Comparison of ENCODE assay signal across 27 mouse cellular contexts in genomic region chr6:101299434-101299833, GRCm38 (mm10).
A peak's percentile ranks its signal among the peaks of the same experiment; 100 is the strongest.
DNase-seq lines count a peak whose midpoint lies in the region; ATAC-seq and TF ChIP-seq lines count a peak whose summit lies in the region.
"Had no signal": no experiment of that assay in that cellular context is flagged by ENCODE, and none has a peak within 500 bp of the region (broad histone marks: within the 10 kb centered on the region; RNA-seq: fewer than 3 reads in every experiment).

No protein-coding gene starts in this region.

- 95% methylated on average over 2 of the region's 2 CpGs for WGBS in embryonic facial prominence, embryonic 10.5 days

- TF ChIP-seq POLR2A in embryonic fibroblast, embryonic 13.5 days (IDR thresholded peaks at IDR 0.05; ENCODE audit: low read depth, low read length) = no peak

- intact Hi-C loops in left cerebral cortex, adult 2 months (cut with DNase I) = no loop called here

- ATAC-seq in hematopoietic stem cell, adult 5-6 weeks (replicated peaks in 1 of 2; ENCODE audit: insufficient read depth in 1 of 2, low FRiP score in 2 of 2, low TSS enrichment in 1 of 2, low read depth in 1 of 2, poor library complexity in 2 of 2, severe bottlenecking in 2 of 2) = peak; percentile 22 to 81; a peak in 1 of 4 replicates
- ATAC-seq in neutrophil, adult 5-6 weeks (ENCODE audit: extremely low read depth, insufficient number of reproducible peaks, low FRiP score, poor library complexity, severe bottlenecking) = peak; percentile 44; the same call in 1 of the 2 replicates
- ATAC-seq: forebrain, embryonic 13.5 days; forebrain, embryonic 16.5 days; hindbrain, embryonic 16.5 days; Patski had no signal

- TF ChIP-seq CTCF in left cerebral cortex, adult 2 months (IDR thresholded peaks at IDR 0.05) = no peak
- no peak for TF ChIP-seq CTCF in embryonic fibroblast, embryonic 13.5 days (IDR thresholded peaks at IDR 0.05; ENCODE audit: borderline replicate concordance, insufficient read depth, low read length)

- peak overlapping the region; percentile 45; the same call in 1 of the 2 replicates for H3K27ac ChIP-seq in left cerebral cortex, adult 2 months
- H3K27ac ChIP-seq in embryonic fibroblast, embryonic 13.5 days (ENCODE audit: insufficient read depth, low read length) = peak overlapping the region; percentile 89
- no peak overlapping the region for H3K27ac ChIP-seq in embryonic facial prominence, embryonic 10.5 days (replicated peaks)
- H3K27ac ChIP-seq: embryonic facial prominence, embryonic 13.5 days; forebrain, embryonic 10.5 days; forebrain, embryonic 13.5 days; heart, adult 2 months; heart, embryonic 10.5 days; heart, embryonic 13.5 days; hindbrain, embryonic 10.5 days; hindbrain, embryonic 13.5 days had no signal

- peaks cover 6% of the 10 kb centered on the region; the same call in 1 of the 2 replicates for H3K4me1 ChIP-seq in embryonic fibroblast, embryonic 13.5 days (ENCODE audit: control insufficient read depth, insufficient read depth, low read length)
- peaks cover 33% of the 10 kb centered on the region for H3K4me1 ChIP-seq in embryonic facial prominence, embryonic 10.5 days

- peaks cover 9% of the 10 kb centered on the region; the same call in 1 of the 2 replicates for H3K36me3 ChIP-seq in embryonic facial prominence, embryonic 10.5 days (replicated peaks)
- H3K36me3 ChIP-seq: embryonic facial prominence, embryonic 13.5 days; forebrain, embryonic 10.5 days; G1E; heart, embryonic 10.5 days; hindbrain, embryonic 13.5 days had no signal

- no peaks in the 10 kb centered on the region for H3K27me3 ChIP-seq in embryonic facial prominence, embryonic 10.5 days (replicated peaks; ENCODE audit: low read depth, poor library complexity, severe bottlenecking)
- H3K27me3 ChIP-seq: CH12.LX; embryonic facial prominence, embryonic 13.5 days; heart, embryonic 13.5 days; Patski had no signal

- no peaks in the 10 kb centered on the region for H3K9me3 ChIP-seq in embryonic facial prominence, embryonic 10.5 days
- H3K9me3 ChIP-seq: embryonic facial prominence, embryonic 13.5 days; forebrain, embryonic 10.5 days; forebrain, embryonic 13.5 days; heart, embryonic 10.5 days; heart, embryonic 13.5 days; hindbrain, embryonic 10.5 days; hindbrain, embryonic 13.5 days had no signal

- no peak for DNase-seq in left cerebral cortex, adult 2 months (ENCODE audit: extremely low spot score in 1 of 2, low spot score in 2 of 2)
- DNase-seq in left cerebral cortex, adult 9 months (ENCODE audit: low spot score in 2 of 2) = no peak
- DNase-seq in kidney, postnatal 14 days = no peak
- DNase-seq in embryonic facial prominence, embryonic 10.5 days (ENCODE audit: low spot score) = no peak
- DNase-seq: adrenal gland, postnatal 10 days; adrenal gland, postnatal 36 days; B cell, adult 2 months; cerebellum, adult 18-20 months; cerebellum, adult 9-10 months; cerebellum, postnatal 14 days; gastrocnemius, postnatal 10 days; heart, adult 2 months had no signal

- no peak overlapping the region for H3K4me3 ChIP-seq in left cerebral cortex, adult 2 months
- no peak overlapping the region for H3K4me3 ChIP-seq in embryonic fibroblast, embryonic 13.5 days (ENCODE audit: insufficient read depth, low read length)
- no peak overlapping the region for H3K4me3 ChIP-seq in embryonic facial prominence, embryonic 10.5 days
- H3K4me3 ChIP-seq: embryonic facial prominence, embryonic 13.5 days; forebrain, embryonic 10.5 days; forebrain, embryonic 13.5 days; heart, adult 2 months; heart, embryonic 10.5 days; heart, embryonic 13.5 days; hindbrain, embryonic 10.5 days; hindbrain, embryonic 13.5 days had no signal
